Mouse (Mus musculus): ENCODE data around the gene Tbx5.

- no peak for TF ChIP-seq CHD2 (IDR thresholded peaks at IDR 0.05; ENCODE audit: low read depth, low read length)
- TF ChIP-seq ZC3H11A (IDR thresholded peaks at IDR 0.05; ENCODE audit: borderline replicate concordance, low read depth, low read length): no peak
- no peak for TF ChIP-seq MAFK (IDR thresholded peaks at IDR 0.05; ENCODE audit: insufficient read depth, low read depth, low read length)
- TF ChIP-seq HCFC1 (IDR thresholded peaks at IDR 0.05; ENCODE audit: borderline replicate concordance, insufficient read depth, low read length): no peak
Observed at GRCm38 (mm10) chr5:119893060-119893459, 60.6 kb downstream of the Tbx5 start.
